Mouse (Mus musculus): ENCODE results near the gene Olfr1036.
"Not testable (repeated sequence)": the region's sequence is repeated elsewhere in the genome, so short reads cannot be mapped to it uniquely, and the experiment has no call there.

Olfr1036 gene

DNA sequence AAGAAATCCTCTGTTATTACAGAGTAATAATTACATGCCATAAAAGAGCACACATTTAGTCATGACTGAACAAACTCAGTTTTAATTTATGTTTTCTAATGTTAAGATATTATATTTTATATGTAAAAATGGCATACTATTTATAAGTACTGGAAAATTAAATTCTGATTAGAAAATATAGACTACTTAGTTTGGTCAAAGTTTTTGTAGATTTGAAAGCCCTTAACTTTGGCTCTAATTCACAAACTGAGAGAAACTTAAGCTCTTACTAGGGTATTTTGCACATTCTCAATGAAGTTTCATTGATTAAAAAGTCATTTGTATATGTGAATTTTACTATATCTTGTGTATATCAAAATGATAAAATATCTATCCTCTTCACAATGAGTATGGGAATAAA, at the start of gene Olfr1036:
TSS of gene Olfr1036 (plus strand) at position 301 of the 400 bp plus-strand sequence.
- not testable (repeated sequence) for DNase-seq (ENCODE audit: low spot score)

DNA sequence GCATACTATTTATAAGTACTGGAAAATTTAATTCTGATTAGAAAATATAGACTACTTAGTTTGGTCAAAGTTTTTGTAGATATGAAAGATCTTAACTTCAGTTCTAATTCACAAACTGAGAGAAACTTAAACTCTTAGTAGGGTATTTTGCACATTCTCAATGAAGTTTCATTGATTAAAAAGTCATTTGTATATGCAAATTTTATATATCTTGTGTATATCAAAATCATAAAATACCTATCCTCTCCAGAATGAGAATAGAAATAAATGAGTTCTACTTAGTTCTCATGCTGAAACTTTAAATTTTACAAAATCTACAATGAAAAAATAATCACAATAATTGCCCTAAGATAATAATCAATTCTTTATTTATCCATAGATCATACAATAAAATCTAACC, 28.2 kb upstream of the Olfr1036 start, which contains the start of gene Olfr1034:
TSS of gene Olfr1034 (plus strand) at position 301 of the 400 bp plus-strand sequence.
- no peak for DNase-seq (ENCODE audit: low spot score)

DNA sequence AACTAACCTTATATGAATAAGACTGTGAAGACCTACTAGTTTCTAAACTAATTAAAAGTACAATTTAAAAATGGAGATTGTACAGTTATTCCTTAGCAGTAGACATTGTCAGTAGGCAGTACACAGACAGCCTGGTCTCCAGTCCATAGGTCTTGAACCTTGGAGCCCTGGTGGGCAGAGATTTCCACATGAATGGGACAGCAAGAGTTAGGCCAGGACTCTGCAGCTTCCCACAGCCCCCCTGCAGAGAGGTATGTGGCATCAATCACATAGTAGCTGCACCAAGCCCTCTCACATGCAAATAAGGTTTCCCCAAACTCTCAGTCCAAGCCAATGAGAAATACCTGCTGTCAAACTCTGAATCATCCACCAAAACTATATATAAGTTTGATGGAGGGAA, 23.0 kb upstream of the Olfr1036 start:
- not testable (repeated sequence) for DNase-seq (ENCODE audit: low spot score)

DNA sequence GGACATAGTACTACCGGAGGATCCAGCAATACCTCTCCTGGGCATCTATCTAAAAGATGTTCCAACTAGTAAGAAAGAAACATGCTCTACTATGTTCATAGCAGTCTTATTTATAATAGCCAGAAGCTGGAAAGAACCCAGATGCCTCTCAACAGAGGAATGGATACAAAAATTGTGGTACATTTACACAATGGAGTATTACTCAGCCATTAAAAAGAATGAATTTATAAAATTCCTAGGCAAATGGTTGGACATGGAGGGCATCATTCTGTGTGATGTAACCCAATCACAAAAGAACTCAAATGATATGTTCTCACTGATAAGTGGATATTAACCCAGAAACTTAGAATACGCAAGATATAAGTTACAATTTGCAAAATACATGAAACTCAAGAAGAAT, 10.0 kb upstream of the Olfr1036 start:
- not testable (repeated sequence) for DNase-seq (ENCODE audit: low spot score)

DNA sequence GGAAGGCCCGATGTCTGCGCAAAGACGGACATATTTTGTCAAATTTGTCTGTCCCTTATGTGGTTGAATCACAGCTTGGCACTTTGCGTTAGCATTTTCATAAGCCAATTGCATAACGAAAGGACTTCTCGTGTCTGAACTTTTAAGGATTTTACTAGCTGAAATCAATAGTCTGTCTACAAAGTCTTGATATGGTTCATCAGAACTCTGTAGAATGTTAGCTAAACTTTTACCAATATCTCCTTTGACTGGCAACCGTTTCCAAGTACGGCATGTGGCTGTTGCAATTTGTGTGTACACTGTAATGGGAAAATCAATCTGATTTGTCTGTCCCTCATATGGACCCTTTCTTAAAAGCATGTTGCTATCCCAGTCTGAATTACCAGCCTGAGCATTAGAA, 3.6 kb upstream of the Olfr1036 start:
- DNase-seq (ENCODE audit: low spot score) = no peak

DNA sequence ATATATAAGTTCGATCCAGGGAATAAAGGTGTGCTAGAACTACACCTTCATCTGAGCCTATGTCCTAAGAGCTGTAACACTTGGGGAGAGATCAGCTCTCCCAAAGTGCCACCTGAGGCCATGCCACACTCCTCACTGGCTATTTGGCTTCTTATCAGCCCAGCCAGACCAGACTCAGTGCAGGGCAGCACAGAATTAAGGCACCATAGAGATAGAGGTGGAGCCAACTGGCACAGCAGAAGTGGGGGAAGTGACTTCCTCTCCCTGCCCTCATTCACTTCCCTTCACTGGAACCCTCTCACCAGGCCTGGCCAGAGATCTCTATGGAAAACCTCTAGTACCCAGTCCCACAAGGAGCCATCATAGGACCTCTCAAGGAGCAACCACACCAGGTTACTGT, 6.7 kb downstream of the Olfr1036 start:
- DNase-seq (ENCODE audit: low spot score) = not testable (repeated sequence)

DNA sequence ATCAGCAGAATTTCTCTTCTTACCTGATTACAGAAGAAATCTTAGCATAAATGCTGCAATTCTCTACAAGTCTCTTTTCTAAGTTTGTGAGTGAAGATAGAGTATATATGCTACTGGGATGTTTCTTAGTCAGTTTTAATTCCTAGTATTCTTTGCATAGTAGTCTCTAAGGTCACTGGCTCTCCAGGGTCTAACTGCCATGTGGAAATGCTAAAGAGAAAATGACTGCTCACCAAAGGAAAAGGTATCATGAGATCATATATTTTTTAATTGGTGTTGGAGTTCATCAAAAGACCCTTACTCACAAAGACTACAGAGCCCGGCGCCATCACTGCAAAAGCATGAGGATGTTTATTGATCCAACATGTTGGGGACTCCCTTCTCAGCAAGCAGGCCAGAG, 13.5 kb downstream of the Olfr1036 start, which contains the start of gene Olfr1037:
TSS of gene Olfr1037 (minus strand) at position 101 of the 400 bp plus-strand sequence.
- no peak for DNase-seq (ENCODE audit: low spot score)

Data from lung, postnatal 25 days (tissue).